Mouse (Mus musculus) MEL (cell line): Measurements from ENCODE around the gene Rtp1. TPM values are rescaled to one million over a fixed set of nuclear protein-coding genes. Genes with fewer than 3 reads are reported as not detected.

Source experiments
- DNase-seq: peaks from one replicate; pipeline ENCODE4 v3.0.0; 2011; ENCODE audit warnings: low read depth, low spot score
- H3K27ac ChIP-seq: 2 replicates; pipeline ENCODE4 v1.5.1; 2012; ENCODE audit warnings: low read depth, mild to moderate bottlenecking, control low read depth, low read length, moderate library complexity; ENCODE audit not compliant: control insufficient read depth
- H3K27me3 ChIP-seq, 2 experiments: fragments of 150-350 bp in 1 of 2; sonication (generic) in 1 of 2; 2 replicates each; pipeline ENCODE4 v1.6.1; 2012; ENCODE audit warnings: low read length in 2 of 2, mild to moderate bottlenecking in 2 of 2, improper control_type of control experiment in 1 of 2, moderate library complexity in 1 of 2; ENCODE audit not compliant: insufficient read depth in 2 of 2, control insufficient read depth in 1 of 2
- H3K36me3 ChIP-seq, 2 experiments: 2 replicates each; pipeline ENCODE4 v1.6.1; 2012 to 2014; ENCODE audit warnings: low read length in 2 of 2, improper control_type of control experiment in 1 of 2, inconsistent platforms in 1 of 2, mild to moderate bottlenecking in 1 of 2; ENCODE audit not compliant: insufficient read depth in 2 of 2, control insufficient read depth in 1 of 2
- H3K4me1 ChIP-seq, 2 experiments: fragments of 150-350 bp in 1 of 2; sonication (generic) in 1 of 2; 2 replicates each; pipeline ENCODE4 v1.6.1; 2012; ENCODE audit warnings: low read length in 2 of 2, improper control_type of control experiment in 1 of 2, mild to moderate bottlenecking in 1 of 2; ENCODE audit not compliant: insufficient read depth in 2 of 2, control insufficient read depth in 1 of 2
- H3K4me3 ChIP-seq, 2 experiments: fragments of 150-350 bp in 1 of 2; sonication (generic) in 1 of 2; 2 replicates each; pipeline ENCODE4 v1.5.1; 2012; ENCODE audit warnings: low read depth in 2 of 2, low read length in 2 of 2, mild to moderate bottlenecking in 2 of 2, moderate library complexity in 2 of 2, control low read depth in 1 of 2, improper control_type of control experiment in 1 of 2; ENCODE audit not compliant: control insufficient read depth in 1 of 2, insufficient read depth in 1 of 2
- H3K79me2 ChIP-seq: 2 replicates; pipeline ENCODE4 v1.6.1; 2012; ENCODE audit warnings: mild to moderate bottlenecking, low read length, moderate library complexity; ENCODE audit not compliant: control insufficient read depth, poor library complexity, insufficient read depth
- H3K9ac ChIP-seq: 2 replicates; pipeline ENCODE4 v1.6.1; 2012; ENCODE audit warnings: low read depth, mild to moderate bottlenecking, control low read depth, low read length, moderate library complexity; ENCODE audit not compliant: control insufficient read depth, poor library complexity, severe bottlenecking
- H3K9me3 ChIP-seq: fragments of 150-350 bp; sonication (generic); replicated peaks from 2 replicates; pipeline ENCODE4 v1.6.1; 2012; ENCODE audit warnings: mild to moderate bottlenecking, low read length, improper control_type of control experiment, moderate library complexity; ENCODE audit not compliant: insufficient read depth
- CHD1 ChIP-seq: IDR thresholded peaks from 2 replicates; pipeline ENCODE4 v1.6.1; 2012; ENCODE audit warnings: low read depth, mild to moderate bottlenecking, inconsistent platforms, low read length, improper control_type of control experiment
- CHD2 ChIP-seq: IDR thresholded peaks from 2 replicates; pipeline ENCODE4 v1.6.1; 2011; ENCODE audit warnings: low read length, improper control_type of control experiment
- CTCF ChIP-seq, 3 experiments: IDR thresholded peaks in 2 of 3; conservative IDR thresholded peaks in 1 of 3; 2 replicates each; pipeline ENCODE4 v1.5.1; 2011 to 2012; ENCODE audit warnings: low read length in 3 of 3, low read depth in 2 of 3, mild to moderate bottlenecking in 2 of 3, improper control_type of control experiment in 1 of 3, inconsistent platforms in 1 of 3, mixed read lengths in 1 of 3, moderate library complexity in 1 of 3; ENCODE audit not compliant: control insufficient read depth in 1 of 3, insufficient read depth in 1 of 3, poor library complexity in 1 of 3, severe bottlenecking in 1 of 3
- E2F4 ChIP-seq: IDR thresholded peaks from 2 replicates; pipeline ENCODE4 v1.6.1; 2011; ENCODE audit warnings: low read depth, low read length, improper control_type of control experiment, borderline replicate concordance
- ELF1 ChIP-seq: IDR thresholded peaks from 2 replicates; pipeline ENCODE4 v1.6.1; 2014; ENCODE audit warnings: low read depth, mild to moderate bottlenecking, inconsistent platforms, low read length, improper control_type of control experiment, moderate library complexity
- EP300 ChIP-seq, 2 experiments: IDR thresholded peaks; 2 replicates each; pipeline ENCODE4 v1.6.1; 2011; ENCODE audit warnings: improper control_type of control experiment in 2 of 2, low read length in 2 of 2, low read depth in 1 of 2, mild to moderate bottlenecking in 1 of 2
- GABPA ChIP-seq: IDR thresholded peaks from 2 replicates; pipeline ENCODE4 v1.6.1; 2012; ENCODE audit warnings: low read depth, mild to moderate bottlenecking, inconsistent platforms, low read length, improper control_type of control experiment, moderate library complexity
- GATA1 ChIP-seq: IDR thresholded peaks from 2 replicates; pipeline ENCODE4 v1.6.1; 2011; ENCODE audit warnings: low read depth, low read length, improper control_type of control experiment
- HCFC1 ChIP-seq: IDR thresholded peaks from 2 replicates; pipeline ENCODE4 v1.6.1; 2012; ENCODE audit warnings: low read depth, mild to moderate bottlenecking, inconsistent platforms, low read length, improper control_type of control experiment, moderate library complexity
- KAT2A ChIP-seq: conservative IDR thresholded peaks from 2 replicates; pipeline ENCODE4 v1.6.1; 2012; ENCODE audit warnings: low read depth, low read length, improper control_type of control experiment, inconsistent platforms
- MAX ChIP-seq: IDR thresholded peaks from 2 replicates; pipeline ENCODE4 v1.6.1; 2011; ENCODE audit warnings: low read length, improper control_type of control experiment
- MAZ ChIP-seq: IDR thresholded peaks from 2 replicates; pipeline ENCODE4 v1.6.1; 2012; ENCODE audit warnings: low read depth, mild to moderate bottlenecking, inconsistent platforms, low read length, improper control_type of control experiment
- MEF2A ChIP-seq: IDR thresholded peaks from 2 replicates; pipeline ENCODE4 v1.6.1; 2014; ENCODE audit warnings: low read depth, mild to moderate bottlenecking, inconsistent platforms, low read length, improper control_type of control experiment; ENCODE audit not compliant: poor library complexity, insufficient replicate concordance, severe bottlenecking; ENCODE audit errors: extremely low read depth
- MYB ChIP-seq: IDR thresholded peaks from 2 replicates; pipeline ENCODE4 v1.6.1; 2011; ENCODE audit warnings: mild to moderate bottlenecking, low read depth, low read length, improper control_type of control experiment
- MYC ChIP-seq: IDR thresholded peaks from 2 replicates; pipeline ENCODE4 v1.6.1; 2011; ENCODE audit warnings: low read depth, mild to moderate bottlenecking, low read length, improper control_type of control experiment, moderate library complexity
- NELFE ChIP-seq: IDR thresholded peaks from 2 replicates; pipeline ENCODE4 v1.6.1; 2011; ENCODE audit warnings: low read depth, low read length, improper control_type of control experiment
- NRF1 ChIP-seq: IDR thresholded peaks from 2 replicates; pipeline ENCODE4 v1.6.1; 2014; ENCODE audit warnings: low read depth, mild to moderate bottlenecking, inconsistent platforms, low read length, improper control_type of control experiment, moderate library complexity; ENCODE audit not compliant: poor library complexity, insufficient read depth, severe bottlenecking
- POLR2A ChIP-seq, 2 experiments: IDR thresholded peaks; 2 replicates each; pipeline ENCODE4 v1.6.1; 2011 to 2012; ENCODE audit warnings: low read length in 2 of 2, mild to moderate bottlenecking in 2 of 2, control low read depth in 1 of 2, improper control_type of control experiment in 1 of 2, low read depth in 1 of 2, moderate library complexity in 1 of 2; ENCODE audit not compliant: control insufficient read depth in 1 of 2, insufficient read depth in 1 of 2, poor library complexity in 1 of 2
- POLR2AphosphoS2 ChIP-seq: IDR thresholded peaks from 2 replicates; pipeline ENCODE4 v1.6.1; 2011; ENCODE audit warnings: low read length, improper control_type of control experiment
- POLR2AphosphoS5 ChIP-seq: IDR thresholded peaks from 2 replicates; pipeline ENCODE4 v1.6.1; 2012; ENCODE audit warnings: low read depth, borderline replicate concordance, mild to moderate bottlenecking, inconsistent platforms, low read length, moderate library complexity, mixed read lengths
- RCOR1 ChIP-seq: IDR thresholded peaks from 2 replicates; pipeline ENCODE4 v1.6.1; 2012; ENCODE audit warnings: low read depth, mild to moderate bottlenecking, inconsistent platforms, low read length, improper control_type of control experiment
- SIN3A ChIP-seq: IDR thresholded peaks from 2 replicates; pipeline ENCODE4 v1.6.1; 2012; ENCODE audit warnings: low read length, improper control_type of control experiment, inconsistent platforms
- SMC3 ChIP-seq: IDR thresholded peaks from 2 replicates; pipeline ENCODE4 v1.6.1; 2011; ENCODE audit warnings: low read depth, low read length, improper control_type of control experiment
- TAL1 ChIP-seq: IDR thresholded peaks from 2 replicates; pipeline ENCODE4 v1.6.1; 2012; ENCODE audit warnings: mild to moderate bottlenecking, inconsistent platforms, low read length, moderate library complexity, mixed read lengths
- TBP ChIP-seq: IDR thresholded peaks from 2 replicates; pipeline ENCODE4 v1.8.0; 2011; ENCODE audit warnings: low read depth, low read length, improper control_type of control experiment
- TCF12 ChIP-seq: IDR thresholded peaks from 2 replicates; pipeline ENCODE4 v1.6.1; 2014; ENCODE audit warnings: low read depth, mild to moderate bottlenecking, inconsistent platforms, low read length, improper control_type of control experiment, moderate library complexity
- USF1 ChIP-seq: IDR thresholded peaks from 2 replicates; pipeline ENCODE4 v1.6.1; 2014; ENCODE audit warnings: low read depth, mild to moderate bottlenecking, inconsistent platforms, low read length, improper control_type of control experiment, moderate library complexity
- USF2 ChIP-seq, 2 experiments: IDR thresholded peaks; 2 replicates each; pipeline ENCODE4 v1.6.1; 2011 to 2012; ENCODE audit warnings: improper control_type of control experiment in 2 of 2, low read length in 2 of 2, borderline replicate concordance in 1 of 2, inconsistent platforms in 1 of 2, low read depth in 1 of 2, mild to moderate bottlenecking in 1 of 2; ENCODE audit not compliant: insufficient read depth in 1 of 2
- ZC3H11A ChIP-seq: IDR thresholded peaks from 2 replicates; pipeline ENCODE4 v1.6.1; 2012; ENCODE audit warnings: low read depth, mild to moderate bottlenecking, inconsistent platforms, low read length, improper control_type of control experiment
- ZKSCAN1 ChIP-seq: IDR thresholded peaks from 2 replicates; pipeline ENCODE4 v1.6.1; 2012; ENCODE audit warnings: low read depth, mild to moderate bottlenecking, inconsistent platforms, low read length, improper control_type of control experiment, moderate library complexity
- ZNF384 ChIP-seq: IDR thresholded peaks from 2 replicates; pipeline ENCODE4 v1.6.1; 2012; ENCODE audit warnings: low read depth, mild to moderate bottlenecking, inconsistent platforms, low read length, improper control_type of control experiment
- polyA plus RNA-seq, 2 experiments: library from polyadenylated mRNA; stranded (reverse) in 1 of 2; unstranded in 1 of 2; fragments of >175 nt in 1 of 2; fragments of >200 nt in 1 of 2; gene quantifications; 2 replicates each; pipeline versions ENCODE4 v1.2.1 to v1.2.4; 2012; ENCODE audit warnings: low replicate concordance in 2 of 2, low read depth in 1 of 2; ENCODE audit not compliant: insufficient read length in 2 of 2, insufficient read depth in 1 of 2, missing spikeins in 1 of 2
- total RNA-seq: library from RNA; depleted of rRNA; stranded (reverse); fragments of 300-350 nt; gene quantifications from 2 replicates; pipeline ENCODE4 v1.2.3, GENCODE M21; 2012

Rtp1 gene
- total and polyA plus RNA-seq, 3 experiments, result not detected

- no peaks in the 10 kb centered on the region for H3K4me1 ChIP-seq
- H3K9ac ChIP-seq, result no peak overlapping the region
- no peaks in the 10 kb centered on the region for H3K36me3 ChIP-seq
- no peak for DNase-seq
- H3K9me3 ChIP-seq, result no peaks in the 10 kb centered on the region
- no peak overlapping the region for H3K4me3 ChIP-seq
- TF ChIP-seq CHD1 (no peak), SIN3A (no peak), ZC3H11A (no peak), TBP (no peak), TCF12 (no peak), KAT2A (no peak), HCFC1 (no peak), E2F4 (no peak), RCOR1 (no peak), CTCF (IDR thresholded peaks at IDR 0.05 in 2 of 3, conservative IDR thresholded peaks at IDR 0.05 in 1 of 3; ENCODE audit: control insufficient read depth in 1 of 3, insufficient read depth in 1 of 3, low read depth in 2 of 3, low read length in 3 of 3, poor library complexity in 1 of 3, severe bottlenecking in 1 of 3) (no peak), USF2 (IDR thresholded peaks at IDR 0.05; ENCODE audit: borderline replicate concordance in 1 of 2, insufficient read depth in 1 of 2, low read depth in 1 of 2, low read length in 2 of 2) (no peak), MYB (no peak), POLR2AphosphoS2 (no peak), CHD2 (no peak), MAX (no peak), GABPA (no peak), MYC (no peak)
- H3K27me3 ChIP-seq, result no peaks in the 10 kb centered on the region
- H3K27ac ChIP-seq, result no peak overlapping the region
- H3K79me2 ChIP-seq, result no peaks in the 10 kb centered on the region
Measured at GRCm38 (mm10) chr16:23476598-23476997, 47.7 kb downstream of the Rtp1 start.

GRCm38 (mm10) chr16:23479872-23480603 is 51.1 kb downstream of the Rtp1 start:
- Histone ChIP-seq H3K4me1 (no peaks in the 10 kb centered on the region), H3K27me3 (no peaks in the 10 kb centered on the region), H3K9me3 (no peaks in the 10 kb centered on the region), H3K79me2 (no peaks in the 10 kb centered on the region), H3K4me3 (no peak overlapping the region), H3K27ac (no peak overlapping the region), H3K36me3 (no peaks in the 10 kb centered on the region), H3K9ac (no peak overlapping the region)
- DNase-seq, result no peak
- TF ChIP-seq ELF1 (no peak), EP300 (IDR thresholded peaks at IDR 0.05; ENCODE audit: low read depth in 1 of 2, low read length in 2 of 2) (no peak), POLR2A (IDR thresholded peaks at IDR 0.05; ENCODE audit: control insufficient read depth in 1 of 2, insufficient read depth in 1 of 2, low read depth in 1 of 2, low read length in 2 of 2, poor library complexity in 1 of 2) (no peak), TAL1 (no peak), USF1 (no peak), ZKSCAN1 (no peak), NELFE (no peak), CHD2 (no peak), MAZ (no peak), TCF12 (no peak), CTCF (IDR thresholded peaks at IDR 0.05 in 2 of 3, conservative IDR thresholded peaks at IDR 0.05 in 1 of 3; ENCODE audit: control insufficient read depth in 1 of 3, insufficient read depth in 1 of 3, low read depth in 2 of 3, low read length in 3 of 3, poor library complexity in 1 of 3, severe bottlenecking in 1 of 3) (no peak), SMC3 (no peak), GATA1 (no peak), POLR2AphosphoS5 (no peak), MEF2A (no peak), ZNF384 (no peak), NRF1 (no peak), MAX (no peak), TBP (no peak), SIN3A (no peak)
